Mouse (Mus musculus) ovary, postnatal 14 days (tissue): Measurements from ENCODE around the gene Adcy10.
A peak's percentile ranks its signal among the peaks of the same experiment; 100 is the strongest.

Experiments used
- DNase-seq: peaks from one replicate; pipeline ENCODE4 v3.0.0; 2022; ENCODE audit warnings: low spot score

Adcy10 gene

GRCm38 (mm10) chr1:165604203-165604602 lies 119.2 kb downstream of the Adcy10 start:
- no peak for DNase-seq

- DNase-seq: no peak
Measured at GRCm38 (mm10) chr1:165605108-165605507, 120.1 kb downstream of the Adcy10 start.

- no peak for DNase-seq
Measured at GRCm38 (mm10) chr1:165605774-165606173, 120.8 kb downstream of the Adcy10 start.

GRCm38 (mm10) chr1:165608904-165609303 lies 123.9 kb downstream of the Adcy10 start:
- no peak for DNase-seq

- no peak for DNase-seq
Measured at GRCm38 (mm10) chr1:165609495-165610320, 124.7 kb downstream of the Adcy10 start.

GRCm38 (mm10) chr1:165610321-165610999 lies 125.5 kb downstream of the Adcy10 start:
- no peak for DNase-seq

GRCm38 (mm10) chr1:165612714-165613113 lies 127.7 kb downstream of the Adcy10 start:
- DNase-seq: no peak

- DNase-seq: no peak
Measured at GRCm38 (mm10) chr1:165613926-165614325, 128.9 kb downstream of the Adcy10 start.

- DNase-seq: no peak
Measured at GRCm38 (mm10) chr1:165614793-165615192, 129.8 kb downstream of the Adcy10 start.

GRCm38 (mm10) chr1:165616652-165617051 lies 131.7 kb downstream of the Adcy10 start:
- no peak for DNase-seq

GRCm38 (mm10) chr1:165617166-165617891 lies 132.3 kb downstream of the Adcy10 start:
- peak; percentile 19 for DNase-seq

- no peak for DNase-seq
Measured at GRCm38 (mm10) chr1:165618201-165618624, 133.2 kb downstream of the Adcy10 start.

- DNase-seq: no peak
Measured at GRCm38 (mm10) chr1:165625058-165625457, 140.1 kb downstream of the Adcy10 start.

GRCm38 (mm10) chr1:165625896-165626295 lies 140.9 kb downstream of the Adcy10 start:
- DNase-seq: no peak
